Mouse (Mus musculus) CH12.LX (cell line): ENCODE results near the gene Angptl7. TPM values are rescaled to one million over a fixed set of nuclear protein-coding genes. Genes with fewer than 3 reads are reported as not detected.

Experiments
- DNase-seq: peaks from one replicate; pipeline ENCODE4 v3.0.0-alpha.2; 2013; ENCODE audit errors: extremely low read depth
- H3K27ac ChIP-seq: 2 replicates; pipeline ENCODE4 v1.5.1; 2012; ENCODE audit warnings: low read depth, mild to moderate bottlenecking, control low read depth, moderate library complexity; ENCODE audit not compliant: insufficient read depth
- H3K27me3 ChIP-seq: replicated peaks from 2 replicates; pipeline ENCODE3; 2012; ENCODE audit warnings: inconsistent platforms
- H3K36me3 ChIP-seq, 2 experiments: replicated peaks in 1 of 2; 2 replicates each; pipeline versions ENCODE3 to v1.6.1; 2012; ENCODE audit warnings: inconsistent platforms in 1 of 2, low read length in 1 of 2, mild to moderate bottlenecking in 1 of 2, mixed read lengths in 1 of 2, moderate library complexity in 1 of 2; ENCODE audit not compliant: control insufficient read depth in 1 of 2, insufficient read depth in 1 of 2
- H3K4me1 ChIP-seq, 2 experiments: 2 replicates each; pipeline ENCODE4 v1.6.1; 2012; ENCODE audit warnings: inconsistent platforms in 1 of 2, moderate library complexity in 1 of 2; ENCODE audit not compliant: insufficient read depth in 2 of 2, control insufficient read depth in 1 of 2
- H3K4me2 ChIP-seq: 2 replicates; pipeline ENCODE4 v1.6.1; 2012; ENCODE audit warnings: low read depth, mild to moderate bottlenecking, control low read depth; ENCODE audit not compliant: poor library complexity, insufficient read depth, severe bottlenecking
- H3K4me3 ChIP-seq, 3 experiments: fragments of 150-350 bp in 1 of 3; sonication (generic) in 1 of 3; replicated peaks in 1 of 3; 2 replicates each; pipeline versions ENCODE3 to v1.5.1; 2011 to 2012; ENCODE audit warnings: low read depth in 2 of 3, low read length in 2 of 3, mild to moderate bottlenecking in 2 of 3, moderate library complexity in 2 of 3, control low read depth in 1 of 3, improper control_type of control experiment in 1 of 3, inconsistent platforms in 1 of 3, mixed read lengths in 1 of 3; ENCODE audit not compliant: poor library complexity in 1 of 3
- H3K79me2 ChIP-seq: replicated peaks from 2 replicates; pipeline ENCODE4 v1.6.1; 2012; ENCODE audit warnings: mild to moderate bottlenecking, moderate library complexity; ENCODE audit not compliant: control insufficient read depth, poor library complexity, insufficient read depth, severe bottlenecking; ENCODE audit errors: extremely low read depth
- H3K9ac ChIP-seq: 2 replicates; pipeline ENCODE4 v1.6.1; 2012; ENCODE audit warnings: low read depth, mild to moderate bottlenecking, control low read depth, moderate library complexity; ENCODE audit not compliant: insufficient read depth
- H3K9me3 ChIP-seq: replicated peaks from 2 replicates; pipeline ENCODE3; 2012; ENCODE audit warnings: low read length, inconsistent platforms, mixed read lengths
- BHLHE40 ChIP-seq: IDR thresholded peaks from 2 replicates; pipeline ENCODE4 v1.6.1; 2011; ENCODE audit warnings: mild to moderate bottlenecking, low read depth, low read length, improper control_type of control experiment
- CHD1 ChIP-seq: IDR thresholded peaks from 2 replicates; pipeline ENCODE4 v1.6.1; 2012; ENCODE audit warnings: low read depth, low read length, improper control_type of control experiment, inconsistent platforms
- CHD2 ChIP-seq: IDR thresholded peaks from 2 replicates; pipeline ENCODE4 v1.6.1; 2011; ENCODE audit warnings: low read length, improper control_type of control experiment
- CTCF ChIP-seq, 2 experiments: IDR thresholded peaks in 1 of 2; conservative IDR thresholded peaks in 1 of 2; 2 replicates each; pipeline ENCODE4 v1.5.1; 2011 to 2012; ENCODE audit warnings: low read depth in 2 of 2, low read length in 2 of 2, improper control_type of control experiment in 1 of 2, inconsistent platforms in 1 of 2, mild to moderate bottlenecking in 1 of 2, moderate library complexity in 1 of 2
- E2F4 ChIP-seq: IDR thresholded peaks from 2 replicates; pipeline ENCODE4 v1.6.1; 2011; ENCODE audit warnings: low read depth, low read length, improper control_type of control experiment; ENCODE audit not compliant: insufficient replicate concordance
- ELF1 ChIP-seq: IDR thresholded peaks from 2 replicates; pipeline ENCODE4 v1.6.1; 2014; ENCODE audit warnings: low read depth, mild to moderate bottlenecking, inconsistent platforms, low read length, improper control_type of control experiment
- EP300 ChIP-seq: IDR thresholded peaks from 2 replicates; pipeline ENCODE4 v1.6.1; 2011; ENCODE audit warnings: low read length, improper control_type of control experiment
- ETS1 ChIP-seq: conservative IDR thresholded peaks from 2 replicates; pipeline ENCODE4 v1.6.1; 2012; ENCODE audit warnings: low read depth, mild to moderate bottlenecking, inconsistent platforms, low read length, improper control_type of control experiment, moderate library complexity
- GABPA ChIP-seq: IDR thresholded peaks from 2 replicates; pipeline ENCODE4 v1.6.1; 2012; ENCODE audit warnings: low read depth, low read length, improper control_type of control experiment, inconsistent platforms; ENCODE audit not compliant: insufficient replicate concordance
- HCFC1 ChIP-seq: IDR thresholded peaks from 2 replicates; pipeline ENCODE4 v1.6.1; 2012; ENCODE audit warnings: low read depth, mild to moderate bottlenecking, inconsistent platforms, low read length, improper control_type of control experiment
- IRF4 ChIP-seq: IDR thresholded peaks from 2 replicates; pipeline ENCODE4 v1.6.1; 2014; ENCODE audit warnings: low read depth, mild to moderate bottlenecking, inconsistent platforms, low read length, improper control_type of control experiment
- JUN ChIP-seq: IDR thresholded peaks from 2 replicates; pipeline ENCODE4 v1.6.1; 2011; ENCODE audit warnings: low read depth, mild to moderate bottlenecking, low read length, improper control_type of control experiment, moderate library complexity; ENCODE audit not compliant: insufficient read depth
- JUND ChIP-seq: conservative IDR thresholded peaks from 2 replicates; pipeline ENCODE4 v1.6.1; 2011; ENCODE audit warnings: low read depth, low read length, improper control_type of control experiment
- KAT2A ChIP-seq: IDR thresholded peaks from 2 replicates; pipeline ENCODE4 v1.6.1; 2012; ENCODE audit warnings: low read length, improper control_type of control experiment, inconsistent platforms; ENCODE audit not compliant: insufficient replicate concordance
- MAFK ChIP-seq: IDR thresholded peaks from 2 replicates; pipeline ENCODE4 v1.6.1; 2011; ENCODE audit warnings: low read length, improper control_type of control experiment; ENCODE audit not compliant: insufficient replicate concordance
- MAX ChIP-seq: IDR thresholded peaks from 2 replicates; pipeline ENCODE4 v1.6.1; 2011; ENCODE audit warnings: low read length, improper control_type of control experiment
- MAZ ChIP-seq: IDR thresholded peaks from 2 replicates; pipeline ENCODE4 v1.6.1; 2012; ENCODE audit warnings: low read depth, mild to moderate bottlenecking, inconsistent platforms, low read length, improper control_type of control experiment, moderate library complexity
- MEF2A ChIP-seq: IDR thresholded peaks from 2 replicates; pipeline ENCODE4 v1.6.1; 2014; ENCODE audit warnings: low read depth, mild to moderate bottlenecking, inconsistent platforms, low read length, improper control_type of control experiment, borderline replicate concordance
- MXI1 ChIP-seq: IDR thresholded peaks from 2 replicates; pipeline ENCODE4 v1.6.1; 2011; ENCODE audit warnings: mild to moderate bottlenecking, low read depth, low read length, improper control_type of control experiment
- MYC ChIP-seq: IDR thresholded peaks from 2 replicates; pipeline ENCODE4 v1.6.1; 2011; ENCODE audit warnings: low read depth, mild to moderate bottlenecking, improper control_type of control experiment, low read length
- NELFE ChIP-seq: IDR thresholded peaks from 2 replicates; pipeline ENCODE4 v1.6.1; 2011; ENCODE audit warnings: low read depth, low read length, improper control_type of control experiment
- NRF1 ChIP-seq: IDR thresholded peaks from 2 replicates; pipeline ENCODE4 v1.6.1; 2014; ENCODE audit warnings: low read depth, mild to moderate bottlenecking, inconsistent platforms, low read length, improper control_type of control experiment, moderate library complexity
- PAX5 ChIP-seq: IDR thresholded peaks from 2 replicates; pipeline ENCODE4 v1.6.1; 2012; ENCODE audit warnings: low read length, inconsistent platforms, mixed read lengths
- POLR2A ChIP-seq: IDR thresholded peaks from 2 replicates; pipeline ENCODE4 v1.6.1; 2011; ENCODE audit warnings: low read depth, mild to moderate bottlenecking, improper control_type of control experiment, low read length
- POLR2AphosphoS2 ChIP-seq: IDR thresholded peaks from 2 replicates; pipeline ENCODE4 v1.6.1; 2011; ENCODE audit warnings: low read depth, low read length, improper control_type of control experiment
- RCOR1 ChIP-seq: conservative IDR thresholded peaks from 2 replicates; pipeline ENCODE4 v1.6.1; 2012; ENCODE audit warnings: low read depth, mild to moderate bottlenecking, inconsistent platforms, low read length, improper control_type of control experiment
- SIN3A ChIP-seq: IDR thresholded peaks from 2 replicates; pipeline ENCODE4 v1.6.1; 2012; ENCODE audit warnings: low read length, improper control_type of control experiment, inconsistent platforms
- TBP ChIP-seq: conservative IDR thresholded peaks from 2 replicates; pipeline ENCODE4 v1.6.1; 2011; ENCODE audit warnings: low read depth, low read length, improper control_type of control experiment
- TCF12 ChIP-seq: IDR thresholded peaks from 2 replicates; pipeline ENCODE4 v1.6.1; 2014; ENCODE audit warnings: low read depth, mild to moderate bottlenecking, inconsistent platforms, low read length, improper control_type of control experiment
- UBTF ChIP-seq: IDR thresholded peaks from 2 replicates; pipeline ENCODE4 v1.6.1; 2012; ENCODE audit warnings: low read depth, mild to moderate bottlenecking, inconsistent platforms, low read length, improper control_type of control experiment, moderate library complexity
- USF1 ChIP-seq: IDR thresholded peaks from 2 replicates; pipeline ENCODE4 v1.6.1; 2014; ENCODE audit warnings: low read depth, mild to moderate bottlenecking, inconsistent platforms, low read length, improper control_type of control experiment
- USF2 ChIP-seq: conservative IDR thresholded peaks from 2 replicates; pipeline ENCODE4 v1.6.1; 2011; ENCODE audit warnings: low read depth, low read length, improper control_type of control experiment
- ZC3H11A ChIP-seq: IDR thresholded peaks from 2 replicates; pipeline ENCODE4 v1.6.1; 2012; ENCODE audit warnings: low read depth, mild to moderate bottlenecking, inconsistent platforms, low read length, improper control_type of control experiment
- ZKSCAN1 ChIP-seq: IDR thresholded peaks from 2 replicates; pipeline ENCODE4 v1.6.1; 2012; ENCODE audit warnings: low read depth, inconsistent platforms, low read length, improper control_type of control experiment, borderline replicate concordance
- ZMIZ1 ChIP-seq: IDR thresholded peaks from 2 replicates; pipeline ENCODE4 v1.6.1; 2012; ENCODE audit warnings: low read depth, mild to moderate bottlenecking, inconsistent platforms, low read length, improper control_type of control experiment
- ZNF384 ChIP-seq: IDR thresholded peaks from 2 replicates; pipeline ENCODE4 v1.6.1; 2012; ENCODE audit warnings: low read depth, low read length, improper control_type of control experiment, inconsistent platforms
- dilution Hi-C: fragments of 300-500 bp; cut with MboI; formaldehyde crosslinking; loops from 2 replicates; pipeline ENCODE4 v1.14.3; 2020; ENCODE audit warnings: low sequenced_read_pairs; ENCODE audit not compliant: extremely low pct_unique_long_range_greater_than_20kb, extremely low pct_ligation_motif_present
- in situ Hi-C: fragments of 300-500 bp; cut with MboI; formaldehyde crosslinking; loops from 3 replicates; pipeline ENCODE4 v1.14.3; 2019; ENCODE audit warnings: low sequenced_read_pairs, low pct_ligation_motif_present, low pct_unique_long_range_greater_than_20kb, mixed read lengths
- polyA plus RNA-seq: library from polyadenylated mRNA; unstranded; fragments of >175 nt; gene quantifications from 2 replicates; pipeline ENCODE4 v1.2.1, GENCODE M21; 2012; ENCODE audit warnings: low read depth; ENCODE audit not compliant: insufficient read length
- total RNA-seq, 2 experiments: library from RNA; depleted of rRNA; stranded (reverse); fragments of 300-350 nt in 1 of 2; fragments of >200 nt in 1 of 2; gene quantifications; 2 replicates each; pipeline ENCODE4 v1.2.3; 2012 to 2014

Gene Angptl7
- total and polyA plus RNA-seq, 3 experiments = 0.14 TPM; not detected in 2

GRCm38 (mm10) chr4:148448853-148449245 is 51.4 kb downstream of the Angptl7 start (continued):
- TF ChIP-seq EP300 (no peak), NRF1 (no peak), NELFE (no peak), CHD1 (no peak), ELF1 (no peak), MYC (0 out of 2 replicates have a peak, but pooled peaks have one; percentile 34)

DNA sequence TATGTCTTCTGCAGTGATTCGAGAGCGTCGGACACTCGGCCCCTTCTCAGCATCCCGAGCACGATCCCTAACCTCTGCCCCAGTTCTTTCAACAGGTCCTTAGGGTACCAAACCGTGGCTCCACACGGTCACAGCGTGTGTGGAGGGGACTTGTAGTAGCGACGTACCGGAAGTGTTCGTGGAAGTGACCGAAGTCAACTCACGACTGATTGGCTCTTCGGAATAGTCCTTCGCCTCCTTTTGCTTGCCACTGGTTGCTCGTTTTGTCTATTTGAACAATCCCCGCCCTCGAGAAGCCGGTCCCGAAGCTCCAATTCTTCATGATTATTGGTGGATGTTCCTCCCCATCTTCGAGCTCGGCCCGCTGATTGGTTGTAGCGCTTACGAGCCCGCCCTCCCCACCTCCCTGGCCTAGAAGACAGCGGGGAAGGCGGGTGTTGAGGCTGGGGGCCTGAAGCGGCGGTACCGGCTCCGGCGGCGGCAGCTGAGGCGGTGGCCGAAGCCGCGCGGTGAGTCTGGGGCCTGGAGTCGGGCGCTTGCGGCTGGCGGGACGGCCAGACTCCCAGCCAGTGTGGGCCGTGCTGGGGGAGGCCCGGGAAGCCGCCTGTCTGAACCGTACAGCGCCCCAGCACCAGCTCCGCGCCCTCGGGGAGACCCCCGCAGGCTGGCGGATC is 51.9 kb downstream of the Angptl7 start, which contains the start of gene Mtor:
Gene Mtor, plus strand, starts transcription at position 433 of the 674 bp plus-strand sequence.
- DNase-seq = peak; percentile 99
- Histone ChIP-seq H3K79me2 (peaks cover 21% of the 10 kb centered on the region), H3K27ac (no peak within 1 kb of the TSS), H3K4me1 (peaks cover 0 to 30% of the 10 kb centered on the region in 2 experiments; a peak in 2 of 4 replicates), H3K9ac (peak within 1 kb of the TSS; percentile 84), H3K27me3 (no peaks in the 10 kb centered on the region), H3K4me3 (peak within 1 kb of the TSS; percentile 79 to 86 (median 86)), H3K4me2 (peak within 1 kb of the TSS; percentile 99), H3K36me3 (peaks cover 8 to 25% of the 10 kb centered on the region in 2 experiments), H3K9me3 (no peaks in the 10 kb centered on the region)
- in situ Hi-C loops (no loop called here), dilution Hi-C loops (no loop called here)
- no peak for TF ChIP-seq ZNF384
- TF ChIP-seq TCF12 = peak; percentile 83; the same call in 1 of the 2 replicates
- peak; percentile 89 for TF ChIP-seq SIN3A
- TF ChIP-seq POLR2A = peak; percentile 91
- TF ChIP-seq USF2 = no peak
- no peak for TF ChIP-seq BHLHE40
- TF ChIP-seq NELFE = peak; percentile 59
- TF ChIP-seq RCOR1 = no peak
- TF ChIP-seq ZKSCAN1 = no peak
- TF ChIP-seq HCFC1 = peak; percentile 93
- peak; percentile 52; the same call in 1 of the 2 replicates for TF ChIP-seq E2F4
- peak; percentile 94 for TF ChIP-seq CHD2
- TF ChIP-seq EP300 = no peak
- peak; percentile 95 for TF ChIP-seq MXI1
- no peak for TF ChIP-seq ZC3H11A
- peak; percentile 86 for TF ChIP-seq ZMIZ1
- TF ChIP-seq UBTF = peak; percentile 91
- TF ChIP-seq MEF2A = no peak
- TF ChIP-seq MAZ = peak; percentile 71; the same call in 1 of the 2 replicates
- peak; percentile 43; the same call in 1 of the 2 replicates for TF ChIP-seq IRF4
- no peak for TF ChIP-seq CTCF (conservative IDR thresholded peaks at IDR 0.05 in 1 of 2, IDR thresholded peaks at IDR 0.05 in 1 of 2; ENCODE audit: low read depth in 2 of 2, low read length in 2 of 2)
- peak; percentile 74 for TF ChIP-seq ELF1
- no peak for TF ChIP-seq GABPA
- TF ChIP-seq NRF1 = peak; percentile 54
- TF ChIP-seq ETS1 = no peak
- TF ChIP-seq TBP = peak; percentile 93
- peak; percentile 51; the same call in 1 of the 2 replicates for TF ChIP-seq POLR2AphosphoS2
- TF ChIP-seq JUN = no peak
- no peak for TF ChIP-seq USF1
- TF ChIP-seq MAX = peak; percentile 91
- no peak for TF ChIP-seq PAX5
- TF ChIP-seq CHD1 = no peak
- TF ChIP-seq JUND = no peak
- TF ChIP-seq KAT2A = peak; percentile 88; the same call in 1 of the 2 replicates
- TF ChIP-seq MAFK = no peak
